ENCODE assay signal across 8 mouse cellular contexts in the genomic region with DNA sequence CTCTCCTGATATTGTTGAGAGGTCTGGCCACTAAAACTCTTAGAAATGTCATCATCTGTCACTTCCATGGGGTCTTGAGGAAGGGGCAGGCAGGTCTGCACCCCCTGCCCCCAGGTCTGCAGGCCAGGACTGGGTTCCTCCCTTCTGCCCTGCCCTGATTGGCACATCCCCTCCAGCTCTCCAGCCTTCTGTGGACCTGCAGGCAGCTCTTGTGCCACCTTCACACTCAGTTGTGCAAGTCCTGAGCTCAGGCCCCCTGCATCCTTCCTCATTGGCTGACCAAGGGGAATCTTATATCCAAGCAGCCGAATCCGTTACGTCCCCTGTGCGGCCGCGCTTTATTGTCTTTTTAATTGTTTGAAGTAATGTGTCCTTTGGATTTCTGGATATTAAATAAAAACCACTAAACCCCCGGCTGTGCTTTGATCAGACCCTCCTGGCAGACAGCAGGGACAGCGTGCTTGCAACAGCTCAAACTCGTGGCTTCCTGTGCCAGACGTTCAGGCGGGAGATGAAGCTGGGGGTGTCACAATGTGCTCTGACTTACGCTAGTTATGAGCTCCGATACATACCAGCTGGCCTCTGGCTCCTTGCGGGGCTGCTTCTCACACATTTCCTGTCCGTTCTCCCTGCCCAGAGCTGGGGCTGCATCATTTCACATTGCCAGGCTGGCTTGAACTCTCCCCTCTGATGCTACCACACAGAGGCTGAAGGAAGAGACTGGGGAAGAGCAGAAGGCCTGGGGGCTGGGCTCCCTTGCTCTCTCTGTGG. TPM values are rescaled to one million over a fixed set of nuclear protein-coding genes. Genes with fewer than 3 reads are reported as not detected.
A peak's percentile ranks its signal among the peaks of the same experiment; 100 is the strongest.
DNase-seq lines count a peak whose midpoint lies in the region; ATAC-seq and TF ChIP-seq lines count a peak whose summit lies in the region.

No protein-coding gene starts in this region.

- no peaks in the 10 kb centered on the region for H3K36me3 ChIP-seq in kidney, embryonic 16.5 days (ENCODE audit: insufficient read depth, low read length)
- no peaks in the 10 kb centered on the region for H3K36me3 ChIP-seq in forebrain, embryonic 14.5 days (ENCODE audit: control insufficient read depth, insufficient read depth, low read length)
- H3K36me3 ChIP-seq in limb, embryonic 11.5 days (ENCODE audit: control insufficient read depth, insufficient read depth, low read length) = no peaks in the 10 kb centered on the region; the same call in 1 of the 2 replicates

- WGBS in kidney, embryonic 16.5 days = 39% methylated on average over 15 of the region's 15 CpGs
- 58% methylated on average over 15 of the region's 15 CpGs for WGBS in forebrain, embryonic 14.5 days
- 30% methylated on average over 15 of the region's 15 CpGs for WGBS in limb, embryonic 11.5 days
- WGBS in cerebellum, adult 2 months = 69% methylated on average over 15 of the region's 15 CpGs

- peaks cover 2% of the 10 kb centered on the region; the same call in 1 of the 2 replicates for H3K9me3 ChIP-seq in kidney, embryonic 16.5 days (ENCODE audit: low read length)
- H3K9me3 ChIP-seq in forebrain, embryonic 14.5 days (replicated peaks; ENCODE audit: control insufficient read depth, low read length) = no peaks in the 10 kb centered on the region
- H3K9me3 ChIP-seq in limb, embryonic 11.5 days (ENCODE audit: control insufficient read depth, low read length) = no peaks in the 10 kb centered on the region

- TF ChIP-seq CTCF in cerebellum, adult 2 months (IDR thresholded peaks at IDR 0.05; ENCODE audit: borderline replicate concordance, insufficient read depth, low read depth, low read length) = no peak

- no peak overlapping the region for H3K4me2 ChIP-seq in kidney, embryonic 16.5 days (replicated peaks; ENCODE audit: low read depth, low read length)
- H3K4me2 ChIP-seq in forebrain, embryonic 14.5 days (ENCODE audit: low read length) = no peak overlapping the region
- no peak overlapping the region for H3K4me2 ChIP-seq in limb, embryonic 11.5 days (ENCODE audit: low read depth, severe bottlenecking)

- no peak overlapping the region for H3K4me3 ChIP-seq in kidney, embryonic 16.5 days (ENCODE audit: low read length)
- H3K4me3 ChIP-seq in forebrain, embryonic 14.5 days (ENCODE audit: low read depth, low read length) = no peak overlapping the region
- no peak overlapping the region for H3K4me3 ChIP-seq in limb, embryonic 11.5 days (ENCODE audit: low read depth, low read length)
- H3K4me3 ChIP-seq in cerebellum, adult 2 months (replicated peaks; ENCODE audit: insufficient read depth, low read depth, low read length) = no peak overlapping the region

- H3K9ac ChIP-seq in kidney, embryonic 16.5 days (replicated peaks; ENCODE audit: low read length) = peak overlapping the region; percentile 10; the same call in 1 of the 2 replicates
- H3K9ac ChIP-seq in forebrain, embryonic 14.5 days (ENCODE audit: low read length) = no peak overlapping the region
- H3K9ac ChIP-seq in limb, embryonic 11.5 days (ENCODE audit: low read length) = no peak overlapping the region

- no peaks in the 10 kb centered on the region for H3K27me3 ChIP-seq in kidney, embryonic 16.5 days (ENCODE audit: insufficient read depth, low read length)
- no peaks in the 10 kb centered on the region for H3K27me3 ChIP-seq in forebrain, embryonic 14.5 days (replicated peaks; ENCODE audit: control insufficient read depth, insufficient read depth, low read length)
- no peaks in the 10 kb centered on the region for H3K27me3 ChIP-seq in limb, embryonic 11.5 days (ENCODE audit: control insufficient read depth, insufficient read depth, low read length)
- H3K27me3 ChIP-seq in cerebellum, adult 2 months (ENCODE audit: control insufficient read depth, insufficient read depth, low read length) = no peaks in the 10 kb centered on the region

- no peak overlapping the region for H3K27ac ChIP-seq in kidney, embryonic 16.5 days (ENCODE audit: low read length)
- H3K27ac ChIP-seq in forebrain, embryonic 14.5 days (ENCODE audit: low read depth, low read length) = no peak overlapping the region
- no peak overlapping the region for H3K27ac ChIP-seq in limb, embryonic 11.5 days (replicated peaks; ENCODE audit: low read depth, low read length)
- H3K27ac ChIP-seq in cerebellum, adult 2 months (ENCODE audit: insufficient read depth, low read length) = no peak overlapping the region

- TF ChIP-seq POLR2A in cerebellum, adult 2 months (IDR thresholded peaks at IDR 0.05; ENCODE audit: borderline replicate concordance, insufficient read depth, low read length) = no peak

- peak; percentile 31; the same call in 1 of the 2 replicates for ATAC-seq in kidney, embryonic 16.5 days (ENCODE audit: low FRiP score, low TSS enrichment)
- ATAC-seq in forebrain, embryonic 14.5 days = no peak; the same call in 1 of the 2 replicates
- ATAC-seq in limb, embryonic 11.5 days (ENCODE audit: insufficient number of reproducible peaks, low FRiP score, low TSS enrichment, low read depth) = no peak
- ATAC-seq in inflammation-experienced regulatory T-cells, adult 6 months = no peak

- no peak for DNase-seq in kidney, adult 8-10 months
- DNase-seq in forebrain, embryonic 14.5 days (ENCODE audit: low spot score) = peak; percentile 61
- DNase-seq in limb, embryonic 11.5 days (ENCODE audit: low spot score) = peak; percentile 42
- peak; percentile 52 for DNase-seq in naive thymus-derived CD4-positive, alpha-beta T cell, adult 2 months (ENCODE audit: low read depth)
- DNase-seq in right cerebral cortex, adult 2 months (ENCODE audit: low spot score in 2 of 2) = no peak
- DNase-seq in cerebellum, adult 2 months = no peak

- H3K4me1 ChIP-seq in kidney, embryonic 16.5 days (ENCODE audit: insufficient read depth, low read length) = peaks cover 44% of the 10 kb centered on the region
- peaks cover 27% of the 10 kb centered on the region for H3K4me1 ChIP-seq in forebrain, embryonic 14.5 days (ENCODE audit: control insufficient read depth, insufficient read depth, low read length)
- peaks cover 39% of the 10 kb centered on the region for H3K4me1 ChIP-seq in limb, embryonic 11.5 days (ENCODE audit: control insufficient read depth, insufficient read depth, low read length)
- peaks cover 5% of the 10 kb centered on the region for H3K4me1 ChIP-seq in cerebellum, adult 2 months (ENCODE audit: control insufficient read depth, insufficient read depth, low read length)

RNA-seq across cellular contexts. Expression of a gene that starts 8.4 kb away (rescaled TPM):
- 1.6 and 2.1 TPM in 2 replicates for polyA plus RNA-seq in kidney, embryonic 16.5 days (2015; fragmentation: Nextera tagmentation; extraction: Ambion mirVana)
- polyA plus RNA-seq in forebrain, embryonic 14.5 days (2014; fragmentation: Nextera tagmentation; extraction: Ambion mirVana) = 0.90 and 1.2 TPM in 2 replicates
- polyA plus RNA-seq in limb, embryonic 11.5 days (2014; fragmentation: Nextera tagmentation; extraction: Ambion mirVana) = 0.17 and 0.82 TPM in 2 replicates
- polyA plus RNA-seq in cerebellum, adult 2 months (2012; rRNA removed) = 1.3 and 1.4 TPM in 2 replicates
- polyA plus RNA-seq in inflammation-experienced regulatory T-cells, adult 6 months (2017; shearing (Covaris generic)) = 10 to 100 TPM; 77.7 to 87.6 (median 81.4) TPM

Comparison
In these comparisons a context has a peak if more than half of its experiments do, and no peak if none do; other contexts are left out.
1. DNase-seq: peak in forebrain, embryonic 14.5 days (single experiment), limb, embryonic 11.5 days (single experiment) and naive thymus-derived CD4-positive, alpha-beta T cell, adult 2 months (single experiment); none in kidney, adult 8-10 months (0 of 2), right cerebral cortex, adult 2 months (0 of 2) and cerebellum, adult 2 months (0 of 2).
2. RNA of a gene that starts 8.4 kb away (polyA plus RNA-seq): 77.7 to 87.6 TPM in inflammation-experienced regulatory T-cells, adult 6 months; 1.6 to 2.1 TPM in kidney, embryonic 16.5 days, 1.3 to 1.4 TPM in cerebellum, adult 2 months, 0.90 to 1.2 TPM in forebrain, embryonic 14.5 days and 0.17 to 0.82 TPM in limb, embryonic 11.5 days; every median in the first group is over 10 times any median in the second.